Mouse (Mus musculus) adrenal gland, adult 18-20 months (tissue): ENCODE results near the gene Ankrd35. TPM values are rescaled to one million over a fixed set of nuclear protein-coding genes. Genes with fewer than 3 reads are reported as not detected.
"Not testable (repeated sequence)": the region's sequence is repeated elsewhere in the genome, so short reads cannot be mapped to it uniquely, and the experiment has no call there.

ENCODE experiments used
- DNase-seq, 2 experiments: peaks; one replicate each; pipeline ENCODE4 v3.0.0; 2021 to 2022; ENCODE audit warnings: low spot score in 2 of 2
- total RNA-seq, 2 experiments: library from RNA; stranded (reverse); gene quantifications; 1 replicate in 1 of 2; 2 replicates in 1 of 2; pipeline ENCODE4 v1.2.3; 2021

Gene Ankrd35
- total RNA-seq, 2 experiments from 2014 or later = 1.3 to 6.6 TPM

GRCm38 (mm10) chr3:96668424-96669067 lies 1.4 kb upstream of the Ankrd35 start:
- DNase-seq = no peak

DNA sequence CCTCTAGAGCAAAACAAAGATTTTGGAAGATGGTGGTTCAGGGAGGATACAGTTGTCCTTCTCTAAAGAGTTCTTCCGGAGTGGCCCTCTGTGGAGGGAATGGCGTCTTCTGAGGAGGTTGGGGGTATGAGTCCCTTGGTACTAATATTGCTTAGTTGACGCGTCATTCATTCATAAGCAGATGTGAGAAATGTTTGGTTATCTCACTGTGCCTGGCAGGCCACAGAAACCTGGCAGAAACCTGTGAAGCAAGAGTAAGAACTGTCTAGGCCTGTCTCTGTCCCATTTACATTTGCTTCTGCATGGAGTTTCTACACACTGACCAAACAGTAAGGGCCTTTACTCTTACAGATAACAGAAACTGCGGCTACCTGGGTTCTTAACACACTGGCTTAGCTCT lies 1.6 kb downstream of the Ankrd35 start:
- DNase-seq = no peak

DNA sequence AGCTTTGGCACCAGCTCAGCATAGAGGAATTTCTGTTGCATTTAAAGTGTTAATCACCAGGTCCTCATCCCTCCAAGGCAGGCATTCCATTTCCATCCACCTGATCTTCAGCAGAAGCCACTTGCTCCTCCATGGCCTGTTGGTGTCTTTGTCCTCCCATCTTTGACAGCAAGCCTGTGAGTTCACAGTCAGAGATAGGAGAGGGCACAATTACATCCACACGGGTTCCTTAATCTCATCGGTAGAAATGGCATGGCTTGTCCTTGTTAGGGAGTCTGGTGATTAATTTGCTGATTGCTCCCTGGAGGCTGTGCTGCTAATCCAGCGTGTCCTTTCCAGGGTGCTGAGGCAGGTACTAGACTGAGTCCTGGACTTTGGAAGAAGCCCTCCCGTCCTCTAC lies 3.6 kb downstream of the Ankrd35 start:
- DNase-seq = no peak

DNA sequence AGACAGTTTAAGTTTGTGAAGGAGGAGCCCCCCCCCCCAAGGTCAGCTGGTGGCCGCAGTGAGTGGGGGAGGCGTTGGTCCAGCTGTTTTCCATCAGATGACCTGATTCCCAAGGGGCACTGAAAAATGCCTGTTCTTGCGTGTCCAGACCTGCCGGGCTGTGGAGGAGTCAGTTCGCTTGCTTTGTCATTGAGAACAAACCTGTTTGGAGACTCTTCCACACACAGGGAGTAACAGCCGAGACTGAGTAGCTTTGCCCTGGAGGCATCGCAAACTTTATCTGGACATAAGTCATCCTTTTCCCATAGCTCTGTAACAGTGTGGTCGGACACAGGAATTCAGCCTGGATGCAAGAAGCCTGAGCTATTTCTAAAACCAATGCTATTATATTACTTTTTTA lies 4.5 kb downstream of the Ankrd35 start:
- DNase-seq = no peak

DNA sequence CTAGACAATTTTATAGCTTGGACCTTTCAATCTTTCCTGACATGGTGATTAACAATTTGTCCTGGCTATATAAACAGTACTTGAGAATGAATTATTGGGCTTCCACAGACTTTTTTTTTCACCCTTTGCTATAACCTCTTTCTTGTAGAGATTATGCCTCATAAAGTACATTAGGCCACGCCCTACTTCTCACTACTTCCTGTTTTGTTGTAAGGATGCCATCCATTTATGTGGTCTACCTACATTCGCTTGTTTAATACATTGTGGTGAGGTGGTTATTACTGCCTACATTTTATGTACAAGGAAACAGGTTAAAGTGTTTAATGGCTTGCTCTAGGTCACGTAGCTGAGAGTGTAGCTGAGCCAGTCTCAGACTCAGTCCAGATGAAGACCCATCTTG lies 5.2 kb downstream of the Ankrd35 start:
- no peak for DNase-seq

DNA sequence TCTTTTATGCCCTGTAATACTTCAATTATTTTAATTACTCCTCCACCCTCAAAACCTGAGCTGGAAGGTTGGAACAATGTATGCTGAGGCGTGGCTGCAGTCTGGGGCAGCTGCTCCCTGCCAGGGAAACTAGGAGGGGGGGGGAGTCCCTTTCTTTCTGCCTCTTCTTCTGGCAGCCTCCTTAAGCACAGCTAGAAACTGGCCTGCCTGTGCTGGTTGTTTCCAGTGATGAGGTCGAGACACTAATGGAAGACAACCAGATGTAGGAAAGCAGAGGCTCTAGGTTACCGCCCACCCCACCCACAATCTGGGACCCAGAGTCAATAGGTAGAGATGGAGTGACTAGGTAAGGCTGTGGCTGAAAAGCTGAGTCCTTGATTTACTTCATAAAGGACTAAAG lies 5.8 kb downstream of the Ankrd35 start:
- no peak for DNase-seq

DNA sequence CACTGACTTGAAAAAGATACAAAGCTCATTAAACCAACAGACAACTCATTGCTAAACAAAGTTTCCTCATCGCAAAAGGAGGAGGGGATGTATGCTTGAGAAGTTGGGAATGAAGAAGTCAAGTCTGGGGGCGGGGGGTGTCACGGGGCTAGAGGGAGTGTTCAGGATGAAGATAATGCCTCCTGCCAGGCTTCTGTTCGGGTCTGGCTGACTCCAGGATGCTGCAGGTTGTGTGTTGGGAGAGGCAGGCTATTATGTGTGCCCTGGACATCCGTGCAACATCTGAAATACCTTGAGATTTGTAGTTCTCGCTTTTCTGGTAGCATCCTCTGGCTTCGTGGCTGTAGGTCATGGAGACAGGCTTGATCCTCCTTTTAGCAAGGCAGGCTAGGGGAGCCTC lies 8.5 kb downstream of the Ankrd35 start:
- no peak for DNase-seq

- peak in 1 of 2 experiments; percentile 34 for DNase-seq
Measured at GRCm38 (mm10) chr3:96679159-96679674, 9.3 kb downstream of the Ankrd35 start.

DNA sequence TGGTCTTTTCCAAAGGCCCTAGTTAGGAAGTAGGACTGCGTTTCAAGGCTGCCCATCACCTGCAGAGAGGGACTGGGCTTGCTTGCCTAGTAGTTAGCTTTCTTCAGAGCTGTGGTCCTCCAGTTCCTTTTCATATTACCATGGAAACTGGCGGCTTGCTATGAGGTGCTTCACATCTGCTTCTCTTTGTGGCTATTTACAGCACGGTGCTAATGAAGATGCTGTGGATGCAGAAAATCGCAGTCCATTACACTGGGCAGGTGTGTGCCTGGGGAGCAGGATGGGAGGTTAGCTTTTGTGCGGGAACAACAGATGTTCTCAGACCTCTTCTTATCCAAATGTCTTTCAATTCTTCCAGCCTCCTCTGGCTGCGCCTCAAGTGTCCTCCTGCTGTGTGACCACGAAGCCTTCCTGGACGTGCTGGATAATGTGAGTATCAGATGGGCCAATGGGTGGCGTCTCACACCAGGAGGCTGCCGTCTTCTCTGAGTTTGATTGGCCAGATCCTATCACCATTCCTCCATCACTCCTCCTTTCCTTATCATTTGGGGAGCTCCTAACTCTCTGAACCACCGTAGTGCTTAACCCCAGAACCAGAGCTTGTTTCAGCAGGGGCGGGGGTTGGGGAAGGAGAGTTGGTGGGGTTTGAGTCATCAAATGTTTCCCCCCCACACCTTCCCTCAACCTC lies 10.5 kb downstream of the Ankrd35 start:
- no peak for DNase-seq

DNA sequence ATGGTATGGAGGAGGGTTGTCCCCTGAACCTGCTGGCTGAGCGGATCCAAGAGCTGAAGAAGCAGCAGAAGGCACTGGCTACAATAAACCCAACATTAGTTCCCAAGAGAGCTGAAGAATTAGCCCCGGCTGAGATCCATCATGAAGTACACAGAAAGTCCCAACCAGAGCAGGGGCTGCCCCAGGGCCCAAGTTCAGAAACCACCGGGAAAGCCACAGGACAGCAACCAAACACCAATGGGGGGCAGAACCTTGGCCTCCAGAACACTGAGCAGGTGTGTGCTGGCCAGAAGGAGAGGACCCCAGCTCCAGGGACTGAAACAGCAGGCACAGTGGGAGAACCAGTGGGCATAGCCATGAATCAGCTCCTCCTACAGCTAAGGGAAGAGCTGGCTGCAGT lies 13.6 kb downstream of the Ankrd35 start:
- no peak for DNase-seq

- peak in 1 of 2 experiments; percentile 36 for DNase-seq
Measured at GRCm38 (mm10) chr3:96684151-96684821, 14.4 kb downstream of the Ankrd35 start.

GRCm38 (mm10) chr3:96684822-96685156 lies 14.9 kb downstream of the Ankrd35 start:
- DNase-seq = no peak

DNA sequence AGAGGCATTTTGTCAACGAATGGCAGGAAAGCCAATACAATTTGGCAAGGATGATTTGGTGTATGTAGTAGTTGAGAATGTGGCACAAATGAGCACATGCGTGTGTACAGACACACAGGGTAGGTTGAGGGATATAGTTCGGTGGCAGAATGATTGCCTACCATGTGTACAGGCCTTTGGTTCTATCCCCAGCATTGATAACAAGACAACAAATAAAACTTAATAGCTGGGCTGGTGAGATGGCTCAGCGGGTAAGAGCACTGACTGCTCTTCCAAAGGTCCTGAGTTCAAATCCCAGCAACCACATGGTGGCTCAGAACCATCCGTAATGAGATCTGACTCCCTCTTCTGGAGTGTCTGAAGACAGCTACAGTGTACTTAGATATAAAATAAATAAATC lies 16.1 kb downstream of the Ankrd35 start:
- not testable (repeated sequence) for DNase-seq

GRCm38 (mm10) chr3:96688854-96689253 lies 18.9 kb downstream of the Ankrd35 start:
- no peak for DNase-seq

DNA sequence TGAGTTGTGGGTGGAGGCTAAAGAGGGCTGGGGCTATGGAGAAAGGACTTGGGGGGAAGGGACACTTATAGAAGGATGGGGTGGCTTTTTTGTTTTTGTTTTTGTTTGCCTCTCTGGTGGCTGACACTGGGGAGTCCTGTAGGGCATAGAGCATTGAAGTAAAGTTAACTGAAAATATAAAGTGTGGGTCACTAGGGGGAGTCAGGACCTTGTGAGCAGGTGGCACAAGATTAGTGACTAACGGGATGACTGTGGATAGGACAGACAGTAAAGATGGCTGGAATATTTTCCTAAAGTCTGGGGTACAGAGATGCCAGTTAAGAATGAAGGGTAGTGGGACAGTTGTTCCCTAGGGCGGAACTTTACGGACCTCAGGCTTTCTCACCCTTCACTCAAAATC lies 20.4 kb downstream of the Ankrd35 start:
- no peak for DNase-seq

- no peak for DNase-seq
Measured at GRCm38 (mm10) chr3:96692506-96692905, 22.6 kb downstream of the Ankrd35 start.

GRCm38 (mm10) chr3:96693579-96693978 lies 23.6 kb downstream of the Ankrd35 start:
- no peak for DNase-seq

DNA sequence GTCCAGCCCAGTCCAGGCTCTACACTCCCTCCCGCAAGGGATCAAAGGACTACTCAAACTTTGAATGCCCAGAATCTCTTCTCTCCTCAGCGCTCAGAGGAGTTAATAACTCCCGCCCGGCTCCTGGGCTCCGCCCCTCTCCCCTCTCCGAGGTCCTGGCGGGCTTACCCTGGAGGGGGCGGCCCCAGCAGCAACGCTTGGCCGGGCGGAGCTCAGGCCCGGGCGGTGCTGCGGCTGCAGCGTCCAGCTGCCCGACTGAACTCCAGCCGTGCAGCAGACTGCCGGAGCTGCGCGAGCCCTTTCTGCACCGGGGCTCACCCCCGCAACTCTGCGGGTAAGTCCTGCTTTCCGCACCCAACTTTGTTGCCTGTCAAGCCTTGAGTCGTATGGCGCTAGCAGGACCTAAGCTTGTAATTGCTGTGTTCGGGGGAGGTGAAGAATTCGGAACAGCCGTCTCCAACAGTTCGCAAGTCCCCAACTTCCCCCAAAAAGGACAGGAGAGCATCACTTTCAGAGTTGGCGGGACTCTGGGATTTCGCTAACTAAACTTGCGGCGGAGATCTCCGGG lies 26.4 kb downstream of the Ankrd35 start, which contains the start of gene Pias3:
Pias3 (plus strand) TSS at position 187 of the 568 bp plus-strand sequence.
- peak; percentile 79 to 82 for DNase-seq

GRCm38 (mm10) chr3:96696766-96697732 lies 27.1 kb downstream of the Ankrd35 start:
- DNase-seq = peak; percentile 94 to 95

GRCm38 (mm10) chr3:96698993-96699690 lies 29.2 kb downstream of the Ankrd35 start:
- no peak for DNase-seq
